Mouse (Mus musculus): Measurements from ENCODE around the gene Ccnc. TPM values are rescaled to one million over a fixed set of nuclear protein-coding genes. Genes with fewer than 3 reads are reported as not detected.
A peak's percentile ranks its signal among the peaks of the same experiment; 100 is the strongest.

Ccnc gene
- total and polyA plus RNA-seq, 2 experiments from 2014 or later: 12.0 to 20.1 TPM

GRCm38 (mm10) chr4:21687783-21688702 is 39.5 kb upstream of the Ccnc start:
- peak overlapping the region; percentile 88 for H3K4me2 ChIP-seq (ENCODE audit: low read depth, low read length)
- WGBS: 4% methylated on average over 44 of the region's 51 CpGs
- no peaks in the 10 kb centered on the region for H3K36me3 ChIP-seq (replicated peaks; ENCODE audit: control insufficient read depth, insufficient read depth, low read length)
- ATAC-seq (ENCODE audit: insufficient read depth, low read depth): peak; percentile 39
- no peak overlapping the region for H3K9ac ChIP-seq (replicated peaks; ENCODE audit: low read depth, low read length)
- H3K9me3 ChIP-seq (replicated peaks; ENCODE audit: control insufficient read depth, low read length): no peaks in the 10 kb centered on the region
- peaks cover 2% of the 10 kb centered on the region; the same call in 1 of the 2 replicates for H3K4me1 ChIP-seq (ENCODE audit: control insufficient read depth, insufficient read depth)
- peak overlapping the region; percentile 56 for H3K4me3 ChIP-seq (ENCODE audit: low read depth, low read length)
- TF ChIP-seq EP300 (IDR thresholded peaks at IDR 0.05; ENCODE audit: low read depth) (no peak), CTCF (IDR thresholded peaks at IDR 0.05; ENCODE audit: low read depth) (no peak)
- H3K27me3 ChIP-seq (ENCODE audit: control insufficient read depth, insufficient read depth, low read length): peaks cover 99% of the 10 kb centered on the region
- no peak overlapping the region for H3K27ac ChIP-seq (ENCODE audit: low read depth)
- DNase-seq (ENCODE audit: low spot score): no peak

- Histone ChIP-seq H3K4me3 (ENCODE audit: low read depth, low read length) (peak overlapping the region; percentile 56), H3K4me2 (ENCODE audit: low read depth, low read length) (peak overlapping the region; percentile 88), H3K36me3 (replicated peaks; ENCODE audit: control insufficient read depth, insufficient read depth, low read length) (no peaks in the 10 kb centered on the region), H3K9ac (replicated peaks; ENCODE audit: low read depth, low read length) (no peak overlapping the region), H3K27me3 (ENCODE audit: control insufficient read depth, insufficient read depth, low read length) (peaks cover 95% of the 10 kb centered on the region), H3K27ac (ENCODE audit: low read depth) (no peak overlapping the region), H3K9me3 (replicated peaks; ENCODE audit: control insufficient read depth, low read length) (no peaks in the 10 kb centered on the region), H3K4me1 (ENCODE audit: control insufficient read depth, insufficient read depth) (peaks cover 2% of the 10 kb centered on the region; the same call in 1 of the 2 replicates)
- TF ChIP-seq EP300 (IDR thresholded peaks at IDR 0.05; ENCODE audit: low read depth) (no peak), CTCF (IDR thresholded peaks at IDR 0.05; ENCODE audit: low read depth) (no peak)
- under 1% methylated on average over 39 of the region's 64 CpGs for WGBS
- DNase-seq (ENCODE audit: low spot score) (no peak), ATAC-seq (ENCODE audit: insufficient read depth, low read depth) (peak; percentile 41)
Measured at GRCm38 (mm10) chr4:21688703-21689200, 38.7 kb upstream of the Ccnc start.

- Histone ChIP-seq H3K4me2 (ENCODE audit: low read depth, low read length) (peak overlapping the region; percentile 88; the same call in 1 of the 2 replicates), H3K9ac (replicated peaks; ENCODE audit: low read depth, low read length) (no peak overlapping the region), H3K27me3 (ENCODE audit: control insufficient read depth, insufficient read depth, low read length) (peaks cover 87% of the 10 kb centered on the region), H3K9me3 (replicated peaks; ENCODE audit: control insufficient read depth, low read length) (no peaks in the 10 kb centered on the region), H3K27ac (ENCODE audit: low read depth) (no peak overlapping the region), H3K4me3 (ENCODE audit: low read depth, low read length) (peak overlapping the region; percentile 56), H3K4me1 (ENCODE audit: control insufficient read depth, insufficient read depth) (peaks cover 2% of the 10 kb centered on the region; the same call in 1 of the 2 replicates), H3K36me3 (replicated peaks; ENCODE audit: control insufficient read depth, insufficient read depth, low read length) (no peaks in the 10 kb centered on the region)
- DNase-seq (ENCODE audit: low spot score): no peak
- TF ChIP-seq EP300 (IDR thresholded peaks at IDR 0.05; ENCODE audit: low read depth) (no peak), CTCF (IDR thresholded peaks at IDR 0.05; ENCODE audit: low read depth) (no peak)
- ATAC-seq (ENCODE audit: insufficient read depth, low read depth): no peak
- 5% methylated on average over 18 of the region's 18 CpGs for WGBS
Measured at GRCm38 (mm10) chr4:21689492-21689941, 38.0 kb upstream of the Ccnc start.

GRCm38 (mm10) chr4:21690221-21690620 is 37.3 kb upstream of the Ccnc start:
- TF ChIP-seq EP300 (IDR thresholded peaks at IDR 0.05; ENCODE audit: low read depth): no peak
- ATAC-seq (ENCODE audit: insufficient read depth, low read depth) (no peak), DNase-seq (ENCODE audit: low spot score) (no peak)
- H3K9ac ChIP-seq (replicated peaks; ENCODE audit: low read depth, low read length): no peak overlapping the region
- 11% methylated on average over 7 of the region's 7 CpGs for WGBS
- H3K4me1 ChIP-seq (ENCODE audit: control insufficient read depth, insufficient read depth): peaks cover 2% of the 10 kb centered on the region; the same call in 1 of the 2 replicates
- no peaks in the 10 kb centered on the region for H3K9me3 ChIP-seq (replicated peaks; ENCODE audit: control insufficient read depth, low read length)
- H3K27me3 ChIP-seq (ENCODE audit: control insufficient read depth, insufficient read depth, low read length): peaks cover 80% of the 10 kb centered on the region
- no peak overlapping the region for H3K4me2 ChIP-seq (ENCODE audit: low read depth, low read length)
- H3K27ac ChIP-seq (ENCODE audit: low read depth): no peak overlapping the region
- H3K4me3 ChIP-seq (ENCODE audit: low read depth, low read length): no peak overlapping the region
- H3K36me3 ChIP-seq (replicated peaks; ENCODE audit: control insufficient read depth, insufficient read depth, low read length): no peaks in the 10 kb centered on the region

- H3K9ac ChIP-seq (replicated peaks; ENCODE audit: low read depth, low read length): no peak overlapping the region
- peak; percentile 54 for TF ChIP-seq CTCF (IDR thresholded peaks at IDR 0.05; ENCODE audit: low read depth)
- no peak for TF ChIP-seq EP300 (IDR thresholded peaks at IDR 0.05; ENCODE audit: low read depth)
- WGBS: 27% methylated on average over 7 of the region's 7 CpGs
- no peaks in the 10 kb centered on the region for H3K9me3 ChIP-seq (replicated peaks; ENCODE audit: control insufficient read depth, low read length)
- no peak overlapping the region for H3K4me3 ChIP-seq (ENCODE audit: low read depth, low read length)
- ATAC-seq (ENCODE audit: insufficient read depth, low read depth): no peak
- H3K4me2 ChIP-seq (ENCODE audit: low read depth, low read length): no peak overlapping the region
- DNase-seq (ENCODE audit: low spot score): no peak
- no peaks in the 10 kb centered on the region for H3K4me1 ChIP-seq (ENCODE audit: control insufficient read depth, insufficient read depth)
- peaks cover 25% of the 10 kb centered on the region for H3K27me3 ChIP-seq (ENCODE audit: control insufficient read depth, insufficient read depth, low read length)
- no peaks in the 10 kb centered on the region for H3K36me3 ChIP-seq (replicated peaks; ENCODE audit: control insufficient read depth, insufficient read depth, low read length)
- H3K27ac ChIP-seq (ENCODE audit: low read depth): no peak overlapping the region
Measured at GRCm38 (mm10) chr4:21695638-21696254, 31.8 kb upstream of the Ccnc start.

Data from heart, postnatal 0 days (tissue).